Mouse (Mus musculus) spleen, adult 2 months (tissue): ENCODE data around the gene Ccdc88c.

Experiments used
- CTCF ChIP-seq: fragments of 200-500 bp; IDR thresholded peaks from 2 replicates; pipeline ENCODE4 v1.5.1; 2011; ENCODE audit warnings: mild to moderate bottlenecking, inconsistent platforms; ENCODE audit not compliant: insufficient read depth, insufficient read length, insufficient replicate concordance; ENCODE audit errors: extremely low read depth
- POLR2A ChIP-seq: fragments of 200-500 bp; IDR thresholded peaks from 2 replicates; pipeline ENCODE4 v1.6.1; 2011; ENCODE audit warnings: low read depth, low read length, inconsistent platforms

GRCm38 (mm10) chr12:100979616-100980015 lies 49.2 kb downstream of the Ccdc88c start:
- TF ChIP-seq CTCF (no peak), POLR2A (no peak)
